Mouse (Mus musculus): ENCODE data around the gene Anapc15. TPM values are rescaled to one million over a fixed set of nuclear protein-coding genes. Genes with fewer than 3 reads are reported as not detected.

The Anapc15 gene
- polyA plus RNA-seq, 2 experiments: 60.5 to 68.9 TPM

DNA sequence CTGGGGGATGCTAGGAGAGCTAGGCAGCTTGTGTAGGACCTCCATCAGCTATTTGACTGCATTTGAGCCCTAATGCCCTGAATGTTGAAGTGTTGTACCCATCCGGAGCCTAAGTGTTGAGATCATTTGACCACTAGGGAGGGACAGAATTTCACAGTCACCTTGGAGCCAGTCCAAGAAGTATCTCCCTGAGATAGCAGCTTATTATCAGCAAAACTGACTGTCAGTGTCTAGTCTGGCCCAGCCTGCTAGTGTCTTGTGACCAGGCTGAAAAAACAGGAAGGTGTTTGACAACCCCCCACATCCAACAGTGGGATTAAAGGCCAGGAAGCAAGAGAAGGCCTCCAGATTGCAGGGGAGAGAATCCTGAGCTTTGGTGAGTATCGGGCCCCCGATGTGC, 7.8 kb downstream of the Anapc15 start:
- Histone ChIP-seq H3K27ac (replicated peaks; ENCODE audit: low read depth, low read length) (no peak overlapping the region), H3K9ac (ENCODE audit: low read depth, low read length, severe bottlenecking) (no peak overlapping the region), H3K4me2 (replicated peaks; ENCODE audit: low read depth, low read length, severe bottlenecking) (no peak overlapping the region), H3K9me3 (ENCODE audit: control insufficient read depth, low read length) (no peaks in the 10 kb centered on the region), H3K4me1 (ENCODE audit: control insufficient read depth, insufficient read depth, low read length) (no peaks in the 10 kb centered on the region), H3K36me3 (ENCODE audit: control insufficient read depth, insufficient read depth, low read length) (no peaks in the 10 kb centered on the region), H3K4me3 (replicated peaks; ENCODE audit: low read length) (no peak overlapping the region), H3K27me3 (ENCODE audit: control insufficient read depth, insufficient read depth, low read length) (no peaks in the 10 kb centered on the region)
- 81% methylated on average over 3 of the region's 3 CpGs for WGBS
- TF ChIP-seq POLR2A (IDR thresholded peaks at IDR 0.05; ENCODE audit: borderline replicate concordance, extremely low read depth, insufficient read depth, insufficient read length): no peak
- ATAC-seq (ENCODE audit: low FRiP score, low read depth) (no peak), DNase-seq (ENCODE audit: low spot score) (no peak)

- H3K9me3 ChIP-seq (ENCODE audit: control insufficient read depth, low read length): no peaks in the 10 kb centered on the region
- DNase-seq (ENCODE audit: low spot score) (no peak), ATAC-seq (ENCODE audit: low FRiP score, low read depth) (no peak)
- H3K27me3 ChIP-seq (ENCODE audit: control insufficient read depth, insufficient read depth, low read length): no peaks in the 10 kb centered on the region
- H3K27ac ChIP-seq (replicated peaks; ENCODE audit: low read depth, low read length): no peak overlapping the region
- H3K4me3 ChIP-seq (replicated peaks; ENCODE audit: low read length): no peak overlapping the region
- H3K9ac ChIP-seq (ENCODE audit: low read depth, low read length, severe bottlenecking): no peak overlapping the region
- H3K36me3 ChIP-seq (ENCODE audit: control insufficient read depth, insufficient read depth, low read length): no peaks in the 10 kb centered on the region
- H3K4me2 ChIP-seq (replicated peaks; ENCODE audit: low read depth, low read length, severe bottlenecking): no peak overlapping the region
- 89% methylated on average over 1 of the region's 1 CpGs for WGBS
- TF ChIP-seq POLR2A (IDR thresholded peaks at IDR 0.05; ENCODE audit: borderline replicate concordance, extremely low read depth, insufficient read depth, insufficient read length): no peak
- no peaks in the 10 kb centered on the region for H3K4me1 ChIP-seq (ENCODE audit: control insufficient read depth, insufficient read depth, low read length)
Observed at GRCm38 (mm10) chr7:101875978-101876377, 12.5 kb downstream of the Anapc15 start.

DNA sequence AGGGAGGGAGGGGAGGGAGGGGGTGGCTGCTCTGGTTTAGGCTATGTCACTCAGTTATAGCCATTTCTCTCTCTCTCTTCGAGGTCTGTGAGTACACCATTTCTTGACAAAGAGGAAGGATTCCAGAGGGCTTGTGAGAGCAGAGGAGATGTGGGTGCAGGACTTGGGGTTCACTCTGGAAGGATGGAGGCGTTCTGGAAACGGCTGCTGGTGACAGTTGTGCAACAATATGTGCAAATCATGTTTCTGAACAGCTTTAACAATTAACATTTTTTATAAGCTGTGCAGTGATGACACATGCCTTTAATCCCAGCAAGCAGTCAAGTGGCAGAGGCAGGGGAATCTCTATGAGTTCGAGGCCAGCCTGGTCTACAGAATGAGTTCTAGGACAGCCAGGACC, 17.3 kb downstream of the Anapc15 start:
- Histone ChIP-seq H3K27me3 (ENCODE audit: control insufficient read depth, insufficient read depth, low read length) (no peaks in the 10 kb centered on the region), H3K36me3 (ENCODE audit: control insufficient read depth, insufficient read depth, low read length) (no peaks in the 10 kb centered on the region), H3K4me1 (ENCODE audit: control insufficient read depth, insufficient read depth, low read length) (no peaks in the 10 kb centered on the region), H3K4me2 (replicated peaks; ENCODE audit: low read depth, low read length, severe bottlenecking) (no peak overlapping the region), H3K9me3 (ENCODE audit: control insufficient read depth, low read length) (no peaks in the 10 kb centered on the region), H3K9ac (ENCODE audit: low read depth, low read length, severe bottlenecking) (no peak overlapping the region), H3K27ac (replicated peaks; ENCODE audit: low read depth, low read length) (no peak overlapping the region), H3K4me3 (replicated peaks; ENCODE audit: low read length) (no peak overlapping the region)
- 68% methylated on average over 4 of the region's 4 CpGs for WGBS
- TF ChIP-seq POLR2A (IDR thresholded peaks at IDR 0.05; ENCODE audit: borderline replicate concordance, extremely low read depth, insufficient read depth, insufficient read length): no peak
- ATAC-seq (ENCODE audit: low FRiP score, low read depth): no peak
- DNase-seq (ENCODE audit: low spot score): no peak

DNA sequence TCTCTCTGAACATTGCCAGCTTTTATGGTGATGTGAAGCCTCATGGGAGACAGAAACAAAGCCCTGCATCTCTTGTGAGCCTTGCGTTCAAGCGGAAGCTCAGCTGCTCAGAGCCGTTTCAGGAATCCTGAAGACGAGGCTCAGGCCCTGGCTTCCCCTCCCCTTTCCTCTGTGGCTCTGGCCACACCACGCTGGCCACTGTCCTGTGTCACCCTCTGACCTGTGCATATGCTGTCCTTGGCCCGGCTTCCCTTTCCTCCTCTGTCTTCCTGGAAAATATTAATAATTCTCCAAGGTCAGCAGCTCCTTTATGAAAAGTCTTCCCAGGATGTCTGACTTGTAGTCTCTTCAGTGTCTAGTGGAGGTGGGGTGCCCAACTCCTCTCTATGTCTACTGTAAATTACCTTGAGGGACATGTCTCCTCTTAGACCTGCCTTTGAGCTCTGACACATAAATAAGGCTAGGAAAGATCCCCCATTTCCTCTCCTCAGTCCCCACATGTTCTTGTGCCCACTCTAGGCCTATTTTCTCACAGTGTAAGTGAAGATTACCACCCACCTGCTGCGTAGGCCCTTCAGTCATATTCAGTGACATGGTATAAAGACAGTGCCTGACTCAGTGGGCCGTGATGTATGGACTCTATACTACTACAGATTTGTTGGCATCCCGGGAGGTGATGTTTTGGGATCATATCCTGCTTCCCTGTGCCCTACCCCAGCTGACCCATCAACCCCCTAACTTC, 19.1 kb downstream of the Anapc15 start:
- Histone ChIP-seq H3K4me2 (replicated peaks; ENCODE audit: low read depth, low read length, severe bottlenecking) (no peak overlapping the region), H3K9me3 (ENCODE audit: control insufficient read depth, low read length) (no peaks in the 10 kb centered on the region), H3K27ac (replicated peaks; ENCODE audit: low read depth, low read length) (no peak overlapping the region), H3K4me3 (replicated peaks; ENCODE audit: low read length) (no peak overlapping the region), H3K27me3 (ENCODE audit: control insufficient read depth, insufficient read depth, low read length) (no peaks in the 10 kb centered on the region), H3K9ac (ENCODE audit: low read depth, low read length, severe bottlenecking) (no peak overlapping the region), H3K36me3 (ENCODE audit: control insufficient read depth, insufficient read depth, low read length) (no peaks in the 10 kb centered on the region), H3K4me1 (ENCODE audit: control insufficient read depth, insufficient read depth, low read length) (no peaks in the 10 kb centered on the region)
- 76% methylated on average over 9 of the region's 9 CpGs for WGBS
- ATAC-seq (ENCODE audit: low FRiP score, low read depth) (no peak), DNase-seq (ENCODE audit: low spot score) (no peak)
- TF ChIP-seq POLR2A (IDR thresholded peaks at IDR 0.05; ENCODE audit: borderline replicate concordance, extremely low read depth, insufficient read depth, insufficient read length): no peak

DNA sequence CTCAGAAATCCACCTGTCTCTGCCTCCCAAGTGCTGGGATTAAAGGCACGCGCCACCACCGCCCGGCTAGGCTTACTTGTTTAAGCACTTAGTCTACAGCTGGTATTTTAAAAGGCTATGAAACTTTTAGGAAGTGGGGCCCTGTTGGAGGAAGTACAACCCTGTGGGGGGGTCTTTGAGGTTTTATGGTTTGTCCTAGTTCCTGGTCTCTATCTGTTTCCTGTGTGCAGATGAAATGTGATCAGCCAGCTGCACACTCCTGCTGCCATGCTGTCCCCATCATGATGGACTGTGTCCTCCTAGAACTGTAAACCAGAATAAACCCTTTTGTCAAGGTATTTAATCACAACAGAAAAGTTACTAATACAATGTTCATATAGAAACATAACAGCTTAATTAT, 20.6 kb downstream of the Anapc15 start:
- H3K4me3 ChIP-seq (replicated peaks; ENCODE audit: low read length): no peak overlapping the region
- no peaks in the 10 kb centered on the region for H3K9me3 ChIP-seq (ENCODE audit: control insufficient read depth, low read length)
- H3K9ac ChIP-seq (ENCODE audit: low read depth, low read length, severe bottlenecking): no peak overlapping the region
- no peak overlapping the region for H3K27ac ChIP-seq (replicated peaks; ENCODE audit: low read depth, low read length)
- no peak for DNase-seq (ENCODE audit: low spot score)
- no peaks in the 10 kb centered on the region for H3K36me3 ChIP-seq (ENCODE audit: control insufficient read depth, insufficient read depth, low read length)
- no peak for ATAC-seq (ENCODE audit: low FRiP score, low read depth)
- H3K4me1 ChIP-seq (ENCODE audit: control insufficient read depth, insufficient read depth, low read length): no peaks in the 10 kb centered on the region
- no peaks in the 10 kb centered on the region for H3K27me3 ChIP-seq (ENCODE audit: control insufficient read depth, insufficient read depth, low read length)
- TF ChIP-seq POLR2A (IDR thresholded peaks at IDR 0.05; ENCODE audit: borderline replicate concordance, extremely low read depth, insufficient read depth, insufficient read length): no peak
- 80% methylated on average over 4 of the region's 4 CpGs for WGBS
- H3K4me2 ChIP-seq (replicated peaks; ENCODE audit: low read depth, low read length, severe bottlenecking): no peak overlapping the region

All from limb, embryonic 14.5 days (tissue).